Mouse (Mus musculus): ENCODE results near the gene Cpz.

Cpz gene

DNA sequence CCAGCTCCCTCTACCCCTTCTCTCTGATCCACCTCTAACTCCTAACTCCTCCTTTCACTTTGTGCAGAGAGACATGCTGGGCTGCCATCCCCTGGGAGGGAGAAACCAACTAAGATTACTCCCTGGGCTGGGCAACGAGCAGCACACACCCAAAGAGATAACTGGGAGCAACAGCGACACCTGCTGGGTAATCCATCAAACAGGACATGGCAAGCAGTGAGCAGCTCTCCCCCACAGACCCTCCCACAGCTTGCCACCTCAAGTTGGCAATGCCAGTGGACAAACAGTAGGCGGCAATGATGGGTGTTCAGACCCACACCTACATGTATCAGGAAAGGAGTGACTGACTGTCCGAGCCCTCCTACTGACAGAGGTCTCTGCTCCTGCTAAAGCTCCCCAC, 4.9 kb upstream of the Cpz start:
- peak in 1 of 2 experiments; percentile 64 for DNase-seq (ENCODE audit: low spot score in 2 of 2)

DNA sequence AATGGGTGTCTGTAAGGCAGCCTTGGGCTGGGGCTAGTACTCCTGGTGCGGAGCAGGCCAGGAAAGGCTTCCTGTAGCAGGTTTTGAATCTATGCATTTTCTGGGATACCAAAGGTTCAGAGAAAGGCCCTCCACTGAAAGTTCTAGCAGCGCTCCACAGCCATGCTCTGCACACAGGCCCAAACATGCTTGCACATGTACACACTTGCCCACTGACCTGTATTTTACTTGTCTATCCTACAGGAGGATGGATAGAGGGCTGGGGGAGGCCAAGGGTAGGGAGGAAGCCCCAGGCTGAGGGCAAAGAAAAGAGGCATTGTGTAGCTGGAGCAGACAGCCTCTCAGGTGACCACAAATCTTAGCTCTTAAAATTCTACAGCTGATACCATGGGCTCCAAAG, 1.1 kb downstream of the Cpz start:
- no peak for DNase-seq (ENCODE audit: low spot score in 2 of 2)

DNA sequence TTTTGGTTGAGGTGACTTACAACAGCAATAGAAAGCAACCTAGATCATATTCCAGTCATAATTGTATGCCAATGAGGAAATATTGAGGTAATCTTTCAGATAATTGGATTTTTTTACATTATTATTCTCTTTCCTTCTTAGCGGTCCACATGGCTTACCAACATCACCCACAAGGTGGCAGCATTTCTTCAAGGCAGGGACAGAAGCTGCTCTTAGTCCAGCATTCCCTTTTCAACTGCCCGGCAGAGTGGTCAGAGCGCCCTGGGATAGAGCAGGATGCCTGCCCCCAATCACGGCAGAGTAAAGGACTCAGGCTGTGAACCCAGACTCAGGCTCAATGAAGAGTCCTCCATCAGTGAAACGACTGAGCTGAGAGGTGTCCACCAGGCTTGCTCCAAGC, 1.8 kb downstream of the Cpz start:
- DNase-seq (ENCODE audit: low spot score in 2 of 2) = peak; percentile 59 to 81

GRCm38 (mm10) chr5:35516781-35517180, 8.7 kb downstream of the Cpz start:
- no peak for DNase-seq (ENCODE audit: low spot score in 2 of 2)

DNA sequence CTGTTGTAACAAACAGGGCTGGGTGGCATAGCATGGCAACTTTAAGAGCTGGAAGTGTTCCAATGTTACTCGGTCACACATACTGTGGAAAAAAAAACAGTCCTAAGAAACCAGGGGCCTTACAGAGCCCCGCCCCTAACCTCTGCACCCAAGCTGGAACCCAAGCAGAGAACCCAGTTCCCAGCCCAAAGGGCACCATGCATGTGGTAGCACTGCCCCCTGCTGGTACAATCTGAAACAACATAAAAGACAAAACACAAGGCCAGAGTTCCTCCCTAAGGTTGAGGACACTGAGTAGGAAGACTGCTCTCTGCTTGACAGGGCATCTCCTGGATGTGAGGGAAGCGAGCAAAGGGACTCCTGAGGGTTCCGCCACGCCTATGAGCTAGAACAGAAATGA, 14.9 kb downstream of the Cpz start:
- DNase-seq (ENCODE audit: low spot score in 2 of 2) = peak; percentile 40 to 66

- DNase-seq (ENCODE audit: low spot score in 2 of 2) = no peak
Measured at GRCm38 (mm10) chr5:35505016-35505415, 20.5 kb downstream of the Cpz start.

DNA sequence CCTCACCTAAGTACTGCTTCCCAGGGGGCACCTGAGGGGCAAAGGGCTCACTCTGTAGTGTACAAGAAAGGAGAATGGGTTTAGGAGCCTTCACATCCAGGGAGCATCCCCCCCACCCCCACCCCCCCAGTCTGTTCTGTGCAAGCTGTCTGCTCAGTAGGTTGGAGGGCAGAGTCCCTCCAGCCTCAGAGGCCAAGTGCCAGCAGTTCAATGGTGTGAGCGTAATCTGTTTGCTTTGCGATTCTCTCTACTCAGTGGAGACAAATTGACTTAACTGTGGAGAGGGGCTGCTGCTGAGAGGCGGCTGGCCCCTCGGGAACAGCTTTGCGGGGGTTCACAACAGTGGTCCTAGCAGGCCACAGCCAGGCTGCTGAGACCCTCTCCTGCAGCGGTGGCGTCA, 28.2 kb downstream of the Cpz start:
- DNase-seq (ENCODE audit: low spot score in 2 of 2) = no peak

DNA sequence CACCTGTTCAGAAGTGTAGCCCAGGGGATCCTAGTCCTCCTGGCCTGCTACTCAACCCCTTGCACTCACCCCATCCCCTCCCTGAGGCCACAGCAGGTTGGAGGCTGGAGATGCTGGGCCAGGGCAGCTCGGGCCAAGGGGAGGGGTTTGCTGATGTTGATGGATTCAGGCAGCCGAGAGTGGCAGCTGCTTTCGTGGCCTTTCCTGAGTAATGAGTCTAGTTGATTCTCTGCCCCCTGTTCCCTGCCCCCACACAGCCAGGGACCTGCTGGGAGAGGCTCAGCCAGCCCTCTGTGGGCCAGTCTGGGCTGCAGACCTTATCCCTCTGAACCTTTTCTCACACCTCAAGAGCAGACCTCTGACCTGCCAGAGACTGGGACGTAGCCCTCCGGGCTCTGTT, 29.5 kb downstream of the Cpz start:
- DNase-seq (ENCODE audit: low spot score in 2 of 2) = no peak

- DNase-seq (ENCODE audit: low spot score in 2 of 2) = no peak
Measured at GRCm38 (mm10) chr5:35494773-35495390, 30.6 kb downstream of the Cpz start.

- DNase-seq (ENCODE audit: low spot score in 2 of 2) = no peak
Measured at GRCm38 (mm10) chr5:35493770-35494169, 31.7 kb downstream of the Cpz start.

GRCm38 (mm10) chr5:35479521-35479920, 46.0 kb downstream of the Cpz start:
- peak; percentile 29 to 32 for DNase-seq (ENCODE audit: low spot score in 2 of 2)

- no peak for DNase-seq (ENCODE audit: low spot score in 2 of 2)
Measured at GRCm38 (mm10) chr5:35475236-35475635, 50.3 kb downstream of the Cpz start.

DNA sequence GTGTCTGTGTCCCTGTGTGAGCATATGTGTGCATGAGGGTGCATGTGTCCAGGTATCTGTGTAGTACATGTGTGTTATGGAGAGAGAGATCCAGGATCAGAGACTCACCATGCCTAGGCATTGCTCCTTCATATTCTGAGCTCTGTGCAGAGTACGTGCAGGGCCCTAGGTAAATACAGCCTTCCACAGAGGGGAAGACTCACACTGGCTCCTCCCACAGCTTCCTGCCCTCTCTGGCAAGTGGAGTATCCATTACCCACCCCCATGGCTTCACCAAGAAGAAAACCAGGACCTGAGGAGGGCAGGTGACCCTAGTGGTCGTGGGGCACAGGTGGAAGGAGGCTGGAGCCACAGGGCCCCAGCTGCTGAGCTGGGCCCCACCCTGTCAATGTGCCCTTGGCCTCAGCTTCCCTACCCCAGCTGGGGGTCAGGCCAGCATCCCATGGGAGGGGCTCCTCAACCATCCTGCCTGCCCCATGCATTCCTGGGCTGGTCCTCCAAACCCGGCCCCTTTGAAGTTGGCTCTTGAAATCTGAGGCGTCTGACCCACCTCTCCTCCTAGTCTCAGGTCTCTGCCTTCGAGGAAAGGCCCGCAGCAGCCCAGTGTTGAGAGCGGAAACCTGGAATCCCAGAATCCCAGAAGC, 54.5 kb downstream of the Cpz start:
- no peak for DNase-seq (ENCODE audit: low spot score in 2 of 2)

DNA sequence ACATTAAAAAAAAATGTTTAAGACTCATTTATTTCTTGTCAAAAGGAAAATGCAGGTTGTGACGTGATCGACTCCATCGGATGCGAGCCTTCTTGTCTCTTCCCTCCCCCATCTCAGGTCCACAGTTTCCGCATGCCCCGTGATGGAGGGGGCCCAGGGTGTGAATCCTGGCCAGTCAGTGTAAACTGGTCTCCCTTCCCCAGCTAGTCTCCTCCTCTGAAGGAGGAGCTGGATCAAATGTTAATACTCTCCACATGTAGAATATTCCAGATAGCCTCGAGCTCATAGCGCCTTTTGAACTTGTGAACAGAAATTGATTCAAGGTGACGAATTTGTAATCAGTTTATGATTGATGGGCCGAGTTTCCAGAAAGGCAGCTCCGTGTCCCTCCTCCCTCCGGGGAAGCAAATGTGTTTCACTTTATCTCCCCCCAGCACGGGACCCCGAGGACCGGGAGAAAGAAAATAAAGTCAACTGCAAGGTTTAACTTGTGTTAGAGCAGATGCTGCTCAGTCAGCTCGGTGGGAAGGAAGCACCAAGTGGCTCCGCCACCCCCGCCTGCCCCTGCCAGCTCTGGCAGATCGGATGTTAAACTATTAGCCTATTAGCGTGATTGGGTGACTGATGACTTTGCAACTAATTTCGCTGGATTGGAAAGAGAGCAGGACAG, 59.4 kb downstream of the Cpz start:
- no peak for DNase-seq (ENCODE audit: low spot score in 2 of 2)

GRCm38 (mm10) chr5:35462081-35462480, 63.4 kb downstream of the Cpz start:
- DNase-seq (ENCODE audit: low spot score in 2 of 2) = no peak

- DNase-seq (ENCODE audit: low spot score in 2 of 2) = no peak
Measured at GRCm38 (mm10) chr5:35459760-35460159, 65.7 kb downstream of the Cpz start.

DNA sequence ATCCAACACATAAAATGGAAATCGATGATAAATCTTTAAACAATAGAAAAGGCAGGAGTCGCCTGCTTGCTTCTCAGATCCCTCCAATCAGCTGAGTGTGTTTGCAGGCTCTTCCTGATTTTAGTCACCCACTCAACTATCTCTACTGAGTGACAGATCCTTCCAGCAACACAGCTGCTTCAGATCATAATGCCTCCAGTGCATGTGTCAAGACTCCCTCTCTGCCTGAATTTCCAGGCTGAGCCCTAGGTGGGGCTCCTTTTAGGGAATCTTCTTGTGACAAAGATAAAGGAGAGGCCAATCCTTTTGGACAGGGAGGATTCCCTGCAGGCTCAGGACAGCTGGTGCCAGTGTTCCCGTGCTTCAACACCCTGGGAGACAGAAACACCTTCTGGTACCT, 67.2 kb downstream of the Cpz start:
- DNase-seq (ENCODE audit: low spot score in 2 of 2) = no peak

DNA sequence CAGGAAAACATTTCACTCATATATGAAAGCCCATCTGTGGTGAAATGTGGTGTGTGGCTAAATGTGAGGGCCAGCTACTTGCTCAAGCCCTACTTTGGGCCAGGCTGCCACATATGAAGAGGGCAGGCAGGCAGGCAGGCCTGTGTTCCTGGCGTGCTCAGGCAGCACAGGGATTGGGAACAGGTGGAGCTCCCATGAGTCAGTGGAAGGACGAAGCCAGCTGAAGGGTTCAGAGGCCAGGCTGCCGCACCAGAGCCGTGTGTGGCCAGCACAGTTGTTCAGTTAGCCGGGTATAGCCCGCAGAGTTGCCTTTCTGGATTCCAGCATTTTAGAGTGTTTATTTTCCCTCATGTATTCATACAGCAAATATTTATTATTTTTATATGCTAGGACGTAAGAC, 68.1 kb downstream of the Cpz start:
- no peak for DNase-seq (ENCODE audit: low spot score in 2 of 2)

- peak; percentile 55 to 66 for DNase-seq (ENCODE audit: low spot score in 2 of 2)
Measured at GRCm38 (mm10) chr5:35454187-35454800, 71.2 kb downstream of the Cpz start.

Data from right cerebral cortex, postnatal 10 days (tissue).